Comparison of ENCODE assay signal across 8 mouse cellular contexts in the genomic region with DNA sequence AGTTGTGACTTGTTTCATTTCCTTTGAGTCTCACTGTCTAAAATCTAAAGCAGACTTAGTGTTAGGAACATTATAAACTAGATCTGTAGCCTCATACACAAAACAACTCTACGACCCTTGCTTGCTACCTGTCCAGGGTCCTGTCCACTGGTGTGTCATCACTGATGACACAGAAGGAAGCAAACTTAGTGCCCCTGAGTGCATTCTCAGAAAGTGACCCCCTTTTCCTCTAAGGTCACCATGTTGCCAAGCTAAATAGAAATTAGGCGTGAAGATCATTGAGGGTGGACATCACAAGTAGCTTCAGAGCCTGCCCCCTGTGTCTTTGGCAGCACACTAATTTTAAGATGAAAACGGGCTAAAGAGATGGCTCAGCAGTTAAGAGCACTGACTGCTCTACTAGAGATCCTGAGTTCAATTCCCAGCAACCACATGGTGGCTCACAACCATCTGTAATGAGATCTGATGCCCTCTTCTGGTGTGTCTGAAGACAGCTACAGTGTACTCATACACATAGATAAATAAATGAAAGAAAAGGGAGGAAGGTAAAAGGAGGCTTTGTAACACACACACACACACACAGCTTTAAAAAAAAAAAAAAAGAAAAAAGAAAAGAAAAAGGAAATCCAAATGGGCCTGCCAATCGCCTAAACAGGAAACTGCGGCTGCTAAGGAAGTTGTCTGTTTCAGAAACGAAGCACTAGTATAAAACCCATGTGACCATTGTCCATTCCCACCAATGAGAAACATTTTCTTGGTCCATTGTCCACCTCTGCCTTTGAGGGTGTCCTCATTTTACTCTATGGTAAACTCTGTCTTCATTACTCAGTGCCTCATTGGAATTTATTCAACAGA. TPM values are rescaled to one million over a fixed set of nuclear protein-coding genes. Genes with fewer than 3 reads are reported as not detected.
DNase-seq lines count a peak whose midpoint lies in the region; ATAC-seq and TF ChIP-seq lines count a peak whose summit lies in the region.

No protein-coding gene starts in this region.

- WGBS in heart, embryonic 13.5 days = 65% methylated on average over 6 of the region's 6 CpGs
- 65% methylated on average over 6 of the region's 6 CpGs for WGBS in hindbrain, embryonic 12.5 days
- 65% methylated on average over 6 of the region's 6 CpGs for WGBS in midbrain, embryonic 10.5 days

- no peak for TF ChIP-seq RAD21 in MEL (IDR thresholded peaks at IDR 0.05; ENCODE audit: low read depth, low read length)

- ATAC-seq in heart, embryonic 13.5 days (ENCODE audit: extremely low read depth, insufficient number of reproducible peaks, low FRiP score, low TSS enrichment) = no peak
- ATAC-seq in hindbrain, embryonic 12.5 days (ENCODE audit: low FRiP score) = no peak

- no peaks in the 10 kb centered on the region for H3K27me3 ChIP-seq in heart, embryonic 13.5 days (replicated peaks)
- no peaks in the 10 kb centered on the region for H3K27me3 ChIP-seq in MEL (ENCODE audit: control insufficient read depth in 1 of 2, insufficient read depth in 2 of 2, low read length in 2 of 2)
- H3K27me3 ChIP-seq in hindbrain, embryonic 12.5 days = no peaks in the 10 kb centered on the region
- H3K27me3 ChIP-seq in midbrain, embryonic 10.5 days (ENCODE audit: low read depth, poor library complexity, severe bottlenecking) = no peaks in the 10 kb centered on the region

- TF ChIP-seq CTCF in MEL (IDR thresholded peaks at IDR 0.05 in 2 of 3, conservative IDR thresholded peaks at IDR 0.05 in 1 of 3; ENCODE audit: control insufficient read depth in 1 of 3, insufficient read depth in 1 of 3, low read depth in 2 of 3, low read length in 3 of 3, poor library complexity in 1 of 3, severe bottlenecking in 1 of 3) = peak in 2 of 3 experiments; percentile 18 to 41; a peak in 3 of 6 replicates

- TF ChIP-seq EP300 in MEL (IDR thresholded peaks at IDR 0.05; ENCODE audit: low read depth in 1 of 2, low read length in 2 of 2) = 0 out of 4 replicates have a peak, but pooled peaks of 1 of the 2 experiments have one; percentile 24

- peak overlapping the region; percentile 89 for H3K4me3 ChIP-seq in heart, embryonic 13.5 days
- peak overlapping the region; percentile 57 to 69 for H3K4me3 ChIP-seq in MEL (ENCODE audit: control insufficient read depth in 1 of 2, insufficient read depth in 1 of 2, low read depth in 2 of 2, low read length in 2 of 2)
- H3K4me3 ChIP-seq in hindbrain, embryonic 12.5 days = peak overlapping the region; percentile 76
- H3K4me3 ChIP-seq in midbrain, embryonic 10.5 days = peak overlapping the region; percentile 92

- H3K9ac ChIP-seq in heart, embryonic 13.5 days = peak overlapping the region; percentile 75
- H3K9ac ChIP-seq in MEL (ENCODE audit: control insufficient read depth, low read depth, low read length, poor library complexity, severe bottlenecking) = peak overlapping the region; percentile 75
- H3K9ac ChIP-seq in hindbrain, embryonic 12.5 days = peak overlapping the region; percentile 49; the same call in 1 of the 2 replicates

- peaks cover 25% of the 10 kb centered on the region for H3K36me3 ChIP-seq in heart, embryonic 13.5 days
- peaks cover 7 to 19% of the 10 kb centered on the region in 2 experiments for H3K36me3 ChIP-seq in MEL (ENCODE audit: control insufficient read depth in 1 of 2, insufficient read depth in 2 of 2, low read length in 2 of 2)
- H3K36me3 ChIP-seq in hindbrain, embryonic 12.5 days = peaks cover 19% of the 10 kb centered on the region
- H3K36me3 ChIP-seq in midbrain, embryonic 10.5 days = peaks cover 27% of the 10 kb centered on the region

- no peak for TF ChIP-seq POLR2A in MEL (IDR thresholded peaks at IDR 0.05; ENCODE audit: control insufficient read depth in 1 of 2, insufficient read depth in 1 of 2, low read depth in 1 of 2, low read length in 2 of 2, poor library complexity in 1 of 2)

- intact Hi-C loops in heart, postnatal 36 days (cut with DNase I) = loop anchor here (5.0 kb wide), 1 partner anchor 151 kb away; no protein-coding TSS in a partner anchor

- peak overlapping the region; percentile 92 for H3K4me2 ChIP-seq in heart, embryonic 13.5 days
- peak overlapping the region; percentile 89 for H3K4me2 ChIP-seq in hindbrain, embryonic 12.5 days (replicated peaks)

- peaks cover 27% of the 10 kb centered on the region for H3K79me2 ChIP-seq in MEL (ENCODE audit: control insufficient read depth, insufficient read depth, low read length, poor library complexity)

- peak overlapping the region; percentile 79 for H3K27ac ChIP-seq in heart, embryonic 13.5 days (replicated peaks)
- H3K27ac ChIP-seq in MEL (ENCODE audit: control insufficient read depth, low read depth, low read length) = peak overlapping the region; percentile 93
- H3K27ac ChIP-seq in hindbrain, embryonic 12.5 days = peak overlapping the region; percentile 77
- H3K27ac ChIP-seq in midbrain, embryonic 10.5 days (replicated peaks) = peak overlapping the region; percentile 92

- H3K9me3 ChIP-seq in heart, embryonic 13.5 days = no peaks in the 10 kb centered on the region
- no peaks in the 10 kb centered on the region for H3K9me3 ChIP-seq in MEL (replicated peaks; ENCODE audit: insufficient read depth, low read length)
- no peaks in the 10 kb centered on the region for H3K9me3 ChIP-seq in hindbrain, embryonic 12.5 days (replicated peaks)
- H3K9me3 ChIP-seq in midbrain, embryonic 10.5 days (replicated peaks) = no peaks in the 10 kb centered on the region

- peaks cover 17% of the 10 kb centered on the region for H3K4me1 ChIP-seq in heart, embryonic 13.5 days
- peaks cover 12 to 16% of the 10 kb centered on the region in 2 experiments for H3K4me1 ChIP-seq in MEL (ENCODE audit: control insufficient read depth in 1 of 2, insufficient read depth in 2 of 2, low read length in 2 of 2)
- peaks cover 15% of the 10 kb centered on the region for H3K4me1 ChIP-seq in hindbrain, embryonic 12.5 days
- H3K4me1 ChIP-seq in midbrain, embryonic 10.5 days = peaks cover 22% of the 10 kb centered on the region

- no peak for DNase-seq in heart, postnatal 36 days
- DNase-seq in MEL (ENCODE audit: low read depth, low spot score) = peak; percentile 70
- DNase-seq in midbrain, embryonic 10.5 days (ENCODE audit: low spot score) = no peak
- DNase-seq in natural killer cell, adult 2 months (ENCODE audit: low spot score in 2 of 2) = no peak
- no peak for DNase-seq in urinary bladder, postnatal 25 days (ENCODE audit: low spot score)
- no peak for DNase-seq in embryo, embryonic 10.5 days (ENCODE audit: low spot score)

TF ChIP-seq in MEL, 35 proteins besides CTCF, POLR2A, EP300 and RAD21 (continues in another document):
- no peak for TF ChIP-seq TBP (IDR thresholded peaks at IDR 0.05; ENCODE audit: low read depth, low read length)
- TF ChIP-seq TCF12 (IDR thresholded peaks at IDR 0.05; ENCODE audit: low read depth, low read length) = no peak
- peak; percentile 17; the same call in 1 of the 2 replicates for TF ChIP-seq SIN3A (IDR thresholded peaks at IDR 0.05; ENCODE audit: low read length)
- no peak for TF ChIP-seq ETS1 (IDR thresholded peaks at IDR 0.05; ENCODE audit: low read depth, low read length)

RNA-seq across cellular contexts. Expression of a gene that starts 1.1 kb away (rescaled TPM):
- 66.7 and 70.7 TPM in 2 replicates for polyA plus RNA-seq in heart, embryonic 13.5 days (2015; fragmentation: Nextera tagmentation; extraction: Ambion mirVana)
- 10 to 100 TPM; 55.3 to 56.0 TPM for total RNA-seq in heart, postnatal 36 days (2021)
- total RNA-seq in MEL (2012; rRNA removed) = 228 and 257 TPM in 2 replicates
- polyA plus RNA-seq in MEL (2012; ENCODE audit: insufficient read depth in 1 of 2, insufficient read length in 2 of 2, low read depth in 1 of 2, low replicate concordance in 2 of 2, missing spikeins in 1 of 2) = 100 to 1,000 TPM in 1 of 2 experiments, not detected in 1; 244 TPM
- 108 and 110 TPM in 2 replicates for polyA plus RNA-seq in hindbrain, embryonic 12.5 days (2016; fragmentation: Nextera tagmentation; extraction: Ambion mirVana)
- 160 and 170 TPM in 2 replicates for polyA plus RNA-seq in midbrain, embryonic 10.5 days (2016; fragmentation: Nextera tagmentation; extraction: Ambion mirVana)

RNA-seq across cellular contexts. Expression of a gene that starts 8.2 kb away (rescaled TPM):
- 16.1 and 16.6 TPM in 2 replicates for polyA plus RNA-seq in heart, embryonic 13.5 days (2015; fragmentation: Nextera tagmentation; extraction: Ambion mirVana)
- total RNA-seq in heart, postnatal 36 days (2021) = 10 to 100 TPM; 10.8 to 11.6 TPM
- 37.1 and 37.9 TPM in 2 replicates for total RNA-seq in MEL (2012; rRNA removed)
- 10 to 100 TPM in 1 of 2 experiments, not detected in 1; 39.7 TPM for polyA plus RNA-seq in MEL (2012; ENCODE audit: insufficient read depth in 1 of 2, insufficient read length in 2 of 2, low read depth in 1 of 2, low replicate concordance in 2 of 2, missing spikeins in 1 of 2)
- polyA plus RNA-seq in hindbrain, embryonic 12.5 days (2016; fragmentation: Nextera tagmentation; extraction: Ambion mirVana) = 22.3 and 23.1 TPM in 2 replicates
- 14.8 and 19.7 TPM in 2 replicates for polyA plus RNA-seq in midbrain, embryonic 10.5 days (2016; fragmentation: Nextera tagmentation; extraction: Ambion mirVana)

RNA-seq across cellular contexts. Expression of a gene that starts 21.7 kb away (rescaled TPM):
- 0.08 and 0.11 TPM in 2 replicates for polyA plus RNA-seq in heart, embryonic 13.5 days (2015; fragmentation: Nextera tagmentation; extraction: Ambion mirVana)
- not detected for total RNA-seq in heart, postnatal 36 days (2021)
- total RNA-seq in MEL (2012; rRNA removed) = not detected in 2 replicates
- not detected for polyA plus RNA-seq in MEL (2012; ENCODE audit: insufficient read depth in 1 of 2, insufficient read length in 2 of 2, low read depth in 1 of 2, low replicate concordance in 2 of 2, missing spikeins in 1 of 2)
- polyA plus RNA-seq in hindbrain, embryonic 12.5 days (2016; fragmentation: Nextera tagmentation; extraction: Ambion mirVana) = not detected in 2 replicates
- 0.05 TPM in 1 of 2 replicates, not detected in the other for polyA plus RNA-seq in midbrain, embryonic 10.5 days (2016; fragmentation: Nextera tagmentation; extraction: Ambion mirVana)

RNA-seq across cellular contexts. Expression of a gene that starts 37.6 kb away (rescaled TPM):
- polyA plus RNA-seq in heart, embryonic 13.5 days (2015; fragmentation: Nextera tagmentation; extraction: Ambion mirVana) = 4.1 TPM in 2 replicates
- 10 to 100 TPM; 73.0 to 82.3 TPM for total RNA-seq in heart, postnatal 36 days (2021)
- total RNA-seq in MEL (2012; rRNA removed) = 0.12 and 0.13 TPM in 2 replicates
- under 1 TPM in 1 of 2 experiments, not detected in 1; 0.32 TPM for polyA plus RNA-seq in MEL (2012; ENCODE audit: insufficient read depth in 1 of 2, insufficient read length in 2 of 2, low read depth in 1 of 2, low replicate concordance in 2 of 2, missing spikeins in 1 of 2)
- 0.32 and 0.42 TPM in 2 replicates for polyA plus RNA-seq in hindbrain, embryonic 12.5 days (2016; fragmentation: Nextera tagmentation; extraction: Ambion mirVana)
- polyA plus RNA-seq in midbrain, embryonic 10.5 days (2016; fragmentation: Nextera tagmentation; extraction: Ambion mirVana) = 0.06 and 0.15 TPM in 2 replicates

RNA-seq across cellular contexts. Expression of a gene that starts 45.9 kb away (rescaled TPM):
- 54.5 and 58.5 TPM in 2 replicates for polyA plus RNA-seq in heart, embryonic 13.5 days (2015; fragmentation: Nextera tagmentation; extraction: Ambion mirVana)
- total RNA-seq in heart, postnatal 36 days (2021) = 10 to 100 TPM; 63.2 to 64.5 TPM
- 2.1 and 2.7 TPM in 2 replicates for total RNA-seq in MEL (2012; rRNA removed)
- polyA plus RNA-seq in MEL (2012; ENCODE audit: insufficient read depth in 1 of 2, insufficient read length in 2 of 2, low read depth in 1 of 2, low replicate concordance in 2 of 2, missing spikeins in 1 of 2) = 10 to 100 TPM in 1 of 2 experiments, not detected in 1; 16.5 TPM
- 78.4 and 83.2 TPM in 2 replicates for polyA plus RNA-seq in hindbrain, embryonic 12.5 days (2016; fragmentation: Nextera tagmentation; extraction: Ambion mirVana)
- 32.4 and 44.8 TPM in 2 replicates for polyA plus RNA-seq in midbrain, embryonic 10.5 days (2016; fragmentation: Nextera tagmentation; extraction: Ambion mirVana)
